Mouse (Mus musculus) stomach, postnatal 0 days (tissue): ENCODE measurements at regions not wholly inside any gene's neighbourhood (a gene's known extent, or its start where the extent isn't known, plus 50 kb on each side); places are given as distances from the start of the nearest gene placed in this dataset.
A peak's percentile ranks its signal among the peaks of the same experiment; 100 is the strongest.

ENCODE experiments used
- ATAC-seq: fragments of 200-750 bp; cut with Nextera tagmentation; 2 replicates; pipeline ENCODE4 v1.8.0; 2017; ENCODE audit not compliant: low FRiP score, low TSS enrichment
- DNase-seq: peaks from one replicate; pipeline ENCODE4 v3.0.0-alpha.2; 2016; ENCODE audit warnings: low spot score
- H3K27ac ChIP-seq: fragments of 300-500 bp; sonication (generic); replicated peaks from 2 replicates; pipeline ENCODE4 v1.5.1; 2014; ENCODE audit warnings: mild to moderate bottlenecking, control low read depth
- H3K27me3 ChIP-seq: fragments of 300-500 bp; sonication (generic); 2 replicates; pipeline ENCODE4 v1.6.1; 2014; ENCODE audit warnings: low read length; ENCODE audit not compliant: control insufficient read depth, insufficient read depth
- H3K36me3 ChIP-seq: fragments of 300-500 bp; sonication (generic); 2 replicates; pipeline ENCODE4 v1.6.1; 2014; ENCODE audit warnings: low read length, mixed read lengths; ENCODE audit not compliant: control insufficient read depth, insufficient read depth
- H3K4me1 ChIP-seq: fragments of 300-500 bp; sonication (generic); replicated peaks from 2 replicates; pipeline ENCODE4 v1.6.1; 2014; ENCODE audit warnings: antibody characterized with exemption; ENCODE audit not compliant: control insufficient read depth, insufficient read depth
- H3K4me2 ChIP-seq: fragments of 300-500 bp; sonication (generic); replicated peaks from 2 replicates; pipeline ENCODE4 v1.6.1; 2014; ENCODE audit warnings: low read depth, mild to moderate bottlenecking, control low read depth, moderate library complexity
- H3K4me3 ChIP-seq: fragments of 300-500 bp; sonication (generic); 2 replicates; pipeline ENCODE4 v1.5.1; 2014; ENCODE audit warnings: low read depth, low read length, control low read depth
- H3K9ac ChIP-seq: fragments of 300-500 bp; sonication (generic); 2 replicates; pipeline ENCODE4 v1.6.1; 2014; ENCODE audit warnings: mild to moderate bottlenecking, low read length, control low read depth, mixed read lengths
- H3K9me3 ChIP-seq: fragments of 300-500 bp; sonication (generic); 2 replicates; pipeline ENCODE4 v1.6.1; 2016; ENCODE audit warnings: low read length; ENCODE audit not compliant: control insufficient read depth
- CTCF ChIP-seq: IDR thresholded peaks from 2 replicates; pipeline ENCODE4 v1.5.1; 2016; ENCODE audit warnings: antibody characterized with exemption, low read depth, mild to moderate bottlenecking, moderate library complexity
- EP300 ChIP-seq: optimal IDR thresholded peaks from 2 replicates; pipeline ENCODE3; 2016; ENCODE audit warnings: antibody characterized with exemption
- WGBS: fragments of 180-500 bp; shearing (Covaris S2); extraction: QIAGEN DNeasy Blood & Tissue Kit; methylation state at CpG from one replicate; pipeline ENCODE4 v1.1.7; 2014; 5-methylcytosine and 5-hydroxymethylcytosine counted together

DNA sequence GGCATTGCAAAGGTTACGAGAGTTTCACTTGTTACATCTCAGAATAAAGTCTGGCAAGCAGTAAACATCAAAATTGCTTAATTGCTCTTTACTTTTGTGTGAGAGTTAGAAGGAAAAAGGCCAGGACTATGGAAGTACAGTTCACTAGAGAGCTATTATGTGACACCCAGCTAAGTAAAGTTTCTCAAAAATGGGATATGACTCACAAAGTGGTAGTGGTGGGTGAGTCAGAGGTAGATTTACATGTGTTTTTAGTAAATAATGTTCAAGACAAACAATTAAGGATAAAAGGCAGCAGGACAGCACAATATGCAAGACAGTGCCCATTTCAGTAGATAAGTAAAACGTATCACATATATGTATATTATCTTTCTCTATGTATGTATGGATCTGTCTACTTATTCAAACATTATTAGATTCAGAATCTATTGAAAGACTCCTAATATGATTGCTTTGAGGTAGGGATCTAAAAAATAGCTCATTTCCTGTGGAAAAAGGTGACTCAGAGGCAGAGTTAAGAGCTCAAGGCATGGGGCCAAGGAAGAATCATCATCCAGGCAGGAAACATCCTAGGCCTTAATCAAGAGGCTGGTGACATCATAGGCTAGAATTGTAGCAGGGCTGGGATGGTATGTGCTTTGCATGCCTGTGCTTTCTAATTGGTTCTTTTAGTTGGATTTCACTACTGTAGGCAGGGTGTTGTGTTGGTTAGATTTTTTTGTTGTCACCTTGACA, 211.2 kb downstream of the C1d start:
- Histone ChIP-seq H3K9ac (no peak overlapping the region), H3K9me3 (no peaks in the 10 kb centered on the region), H3K4me2 (no peak overlapping the region), H3K4me3 (no peak overlapping the region), H3K4me1 (no peaks in the 10 kb centered on the region), H3K36me3 (no peaks in the 10 kb centered on the region), H3K27ac (no peak overlapping the region), H3K27me3 (no peaks in the 10 kb centered on the region)
- 64% methylated on average over 2 of the region's 2 CpGs for WGBS
- TF ChIP-seq CTCF (no peak), EP300 (no peak)
- DNase-seq (no peak), ATAC-seq (peak; percentile 61; the same call in 1 of the 2 replicates)

DNA sequence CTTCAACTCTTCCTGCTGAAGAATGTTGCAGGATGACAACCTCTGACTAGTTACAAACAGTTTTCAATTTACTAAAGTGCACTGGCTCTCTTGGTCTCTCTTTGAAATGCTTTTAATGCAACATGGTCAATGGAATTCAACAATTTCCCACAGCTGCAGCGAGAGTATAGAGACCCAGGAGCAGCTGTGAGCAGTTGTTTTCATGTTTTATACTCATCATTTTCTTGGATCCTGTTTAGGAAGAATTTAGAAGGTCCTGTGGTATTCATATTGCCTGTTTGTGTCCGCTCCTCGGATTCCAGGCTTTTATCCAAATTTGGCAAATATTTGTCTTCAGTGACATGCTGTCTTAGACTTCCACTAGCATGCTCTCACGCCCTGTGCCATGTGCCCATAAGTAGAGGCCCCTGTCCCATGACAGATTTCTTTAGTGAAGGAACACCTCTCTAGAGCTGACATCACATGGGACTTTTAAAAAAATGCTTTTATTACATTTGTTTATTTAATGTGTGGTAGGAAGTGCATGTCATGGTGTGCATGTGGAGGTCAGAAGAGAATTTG, 224.1 kb downstream of the C1d start:
- no peaks in the 10 kb centered on the region for H3K36me3 ChIP-seq
- no peak overlapping the region for H3K4me3 ChIP-seq
- TF ChIP-seq EP300 (no peak), CTCF (no peak)
- 32% methylated on average over 4 of the region's 4 CpGs for WGBS
- no peak overlapping the region for H3K27ac ChIP-seq
- no peak overlapping the region for H3K9ac ChIP-seq
- no peaks in the 10 kb centered on the region for H3K27me3 ChIP-seq
- ATAC-seq (no peak), DNase-seq (no peak)
- H3K4me2 ChIP-seq = no peak overlapping the region
- H3K4me1 ChIP-seq = no peaks in the 10 kb centered on the region
- H3K9me3 ChIP-seq = no peaks in the 10 kb centered on the region

DNA sequence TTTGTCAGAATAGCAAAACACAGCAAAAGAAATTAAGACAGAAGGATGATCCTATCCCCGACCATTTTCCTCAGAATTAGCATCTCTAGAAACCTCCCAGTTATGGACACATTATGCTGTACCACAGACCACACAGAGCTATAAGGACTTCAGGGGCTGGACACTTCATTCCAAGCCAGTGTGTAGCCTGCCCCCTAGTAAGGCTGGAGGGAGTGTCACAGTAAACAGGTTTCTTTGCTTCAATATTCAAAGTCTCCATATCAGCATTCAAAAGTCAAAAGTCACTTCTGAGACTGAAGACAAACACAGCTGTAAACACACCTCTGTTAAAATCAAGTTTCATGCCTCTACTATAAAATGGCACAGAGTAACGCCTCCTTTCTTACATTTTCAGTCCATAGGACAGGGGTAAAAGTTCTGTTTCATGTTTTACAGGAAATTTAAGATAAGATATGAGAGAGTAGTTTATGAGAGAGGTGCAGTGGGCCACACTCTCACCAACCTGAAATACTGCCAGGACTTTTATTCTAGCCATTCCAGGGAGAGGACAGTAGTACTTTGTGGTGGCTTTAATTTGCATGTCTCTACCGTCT, 226.6 kb downstream of the C1d start:
- H3K9ac ChIP-seq = no peak overlapping the region
- no peak for ATAC-seq
- H3K4me3 ChIP-seq = no peak overlapping the region
- H3K4me1 ChIP-seq = no peaks in the 10 kb centered on the region
- DNase-seq = no peak
- H3K9me3 ChIP-seq = no peaks in the 10 kb centered on the region
- no peaks in the 10 kb centered on the region for H3K36me3 ChIP-seq
- no peaks in the 10 kb centered on the region for H3K27me3 ChIP-seq
- no peak overlapping the region for H3K27ac ChIP-seq
- TF ChIP-seq EP300 (no peak), CTCF (peak; percentile 22; the same call in 1 of the 2 replicates)
- WGBS = 72% methylated on average over 3 of the region's 3 CpGs
- H3K4me2 ChIP-seq = no peak overlapping the region

DNA sequence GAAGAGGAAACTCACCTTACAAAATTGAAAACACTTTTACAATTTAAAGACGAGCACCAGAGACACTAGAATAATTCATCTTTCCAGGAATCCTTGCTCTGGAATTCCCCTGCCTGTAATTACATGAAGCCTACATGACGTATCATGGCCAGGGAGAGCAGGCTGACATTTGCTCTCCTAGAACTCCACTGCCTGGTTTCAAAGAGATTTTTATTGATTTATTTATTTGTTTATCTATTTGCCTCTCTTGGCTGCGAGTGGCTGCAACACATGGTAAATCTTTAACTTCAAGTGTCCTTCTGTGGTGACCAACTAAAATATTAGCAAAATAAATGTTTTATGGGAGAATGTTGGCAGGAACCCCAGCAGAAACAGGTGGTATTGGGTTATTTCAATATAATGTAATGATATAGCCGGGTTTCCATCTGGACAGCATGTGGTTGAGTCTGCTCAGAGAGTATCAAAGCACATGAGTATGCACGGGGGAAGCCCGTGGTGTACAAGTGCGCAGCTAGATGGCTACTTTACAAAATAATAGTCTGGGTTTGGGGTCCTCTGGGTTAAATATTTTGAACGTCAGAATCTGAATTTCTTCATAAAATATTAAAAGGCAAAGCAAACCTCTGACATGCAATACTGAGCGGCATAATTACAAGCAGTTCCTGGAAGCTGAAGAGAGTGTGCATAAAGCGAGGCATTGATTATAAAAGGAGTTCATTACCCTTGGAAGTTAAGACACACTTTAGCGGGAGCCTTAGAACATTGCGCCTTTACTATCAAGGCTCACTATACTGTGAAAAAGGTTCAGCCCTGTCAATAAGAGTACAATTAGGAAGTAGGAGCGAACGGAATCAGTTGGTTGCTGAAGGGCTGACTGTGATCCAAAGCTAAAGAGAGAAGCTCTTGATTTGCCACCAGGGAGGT, 244.0 kb downstream of the C1d start:
- no peak overlapping the region for H3K9ac ChIP-seq
- TF ChIP-seq CTCF = no peak
- TF ChIP-seq EP300 = no peak

DNA sequence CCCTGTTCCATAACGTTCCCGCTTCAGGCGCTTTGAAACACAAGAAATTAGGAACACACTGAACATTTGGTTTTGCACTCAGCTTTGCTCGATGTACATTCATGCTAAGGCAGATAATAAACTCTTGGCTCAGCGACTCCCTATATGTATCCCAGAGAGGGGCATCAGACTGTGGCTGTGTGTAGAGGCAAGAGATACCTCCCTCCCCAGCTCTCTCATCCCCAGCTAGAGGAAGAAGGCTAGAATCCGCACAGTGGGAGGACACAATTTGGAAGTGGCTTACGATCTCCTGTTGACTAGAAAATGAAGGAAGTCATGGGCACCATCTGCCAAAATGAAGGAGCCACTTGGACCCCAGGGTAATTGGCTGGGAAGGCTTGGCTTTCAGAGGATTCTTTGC, 244.7 kb downstream of the C1d start:
- H3K4me1 ChIP-seq = no peaks in the 10 kb centered on the region
- H3K9ac ChIP-seq = no peak overlapping the region
- H3K36me3 ChIP-seq = no peaks in the 10 kb centered on the region
- no peak overlapping the region for H3K4me2 ChIP-seq
- 94% methylated on average over 7 of the region's 7 CpGs for WGBS
- no peaks in the 10 kb centered on the region for H3K9me3 ChIP-seq
- H3K27ac ChIP-seq = no peak overlapping the region
- DNase-seq (no peak), ATAC-seq (no peak)
- H3K4me3 ChIP-seq = no peak overlapping the region
- TF ChIP-seq CTCF (no peak), EP300 (no peak)
- no peaks in the 10 kb centered on the region for H3K27me3 ChIP-seq

More for the DNA sequence above, 244.0 kb downstream of the C1d start:
- no peaks in the 10 kb centered on the region for H3K9me3 ChIP-seq
- H3K4me1 ChIP-seq = no peaks in the 10 kb centered on the region
- 68% methylated on average over 14 of the region's 14 CpGs for WGBS
- ATAC-seq (no peak), DNase-seq (no peak)
- no peak overlapping the region for H3K4me3 ChIP-seq
- H3K27ac ChIP-seq = no peak overlapping the region
- no peaks in the 10 kb centered on the region for H3K36me3 ChIP-seq
- H3K4me2 ChIP-seq = no peak overlapping the region
- no peaks in the 10 kb centered on the region for H3K27me3 ChIP-seq
